Mouse (Mus musculus): Measurements from ENCODE around the gene Stk11. TPM values are rescaled to one million over a fixed set of nuclear protein-coding genes. Genes with fewer than 3 reads are reported as not detected.

Stk11 gene
- polyA plus RNA-seq, 2 experiments = 17.4 to 88.8 TPM

- Histone ChIP-seq H3K4me3 (ENCODE audit: insufficient read depth in 1 of 2, low read depth in 2 of 2, low read length in 2 of 2) (peak overlapping the region; percentile 60), H3K4me2 (ENCODE audit: low read depth) (peak overlapping the region; percentile 75), H3K27me3 (ENCODE audit: control insufficient read depth, insufficient read depth, low read length) (no peaks in the 10 kb centered on the region), H3K36me3 (replicated peaks; ENCODE audit: control insufficient read depth, insufficient read depth, low read depth) (peaks cover 28% of the 10 kb centered on the region), H3K27ac (peak overlapping the region; percentile 69), H3K4me1 (replicated peaks; ENCODE audit: control insufficient read depth in 2 of 2, insufficient read depth in 2 of 2, low read length in 1 of 2) (peaks cover 39 to 41% of the 10 kb centered on the region in 2 experiments), H3K9me3 (ENCODE audit: control insufficient read depth, low read length) (no peaks in the 10 kb centered on the region), H3K9ac (replicated peaks) (peak overlapping the region; percentile 62)
- WGBS (ENCODE audit: insufficient replicate concordance) = under 1% methylated on average over 55 of the region's 55 CpGs
- peak; percentile 83 for ATAC-seq (ENCODE audit: insufficient read depth)
- DNase-seq (ENCODE audit: low read depth in 3 of 3, low spot score in 3 of 3) = peak; percentile 96 to 97 (median 97)
- TF ChIP-seq EP300 (IDR thresholded peaks at IDR 0.05; ENCODE audit: low read depth) (0 out of 2 replicates have a peak, but pooled peaks have one; percentile 13), CTCF (IDR thresholded peaks at IDR 0.05; ENCODE audit: low read depth) (peak; percentile 18; the same call in 1 of the 2 replicates)
Observed at GRCm38 (mm10) chr10:80159561-80160454, 44.2 kb downstream of the Stk11 start.

GRCm38 (mm10) chr10:80160455-80161371, 45.1 kb downstream of the Stk11 start:
- DNase-seq (ENCODE audit: low read depth in 3 of 3, low spot score in 3 of 3) (peak in 1 of 3 experiments; percentile 73), ATAC-seq (ENCODE audit: insufficient read depth) (peak; percentile 27; the same call in 1 of the 2 replicates)
- H3K9me3 ChIP-seq (ENCODE audit: control insufficient read depth, low read length) = no peaks in the 10 kb centered on the region
- WGBS (ENCODE audit: insufficient replicate concordance) = 1% methylated on average over 33 of the region's 33 CpGs
- no peaks in the 10 kb centered on the region for H3K27me3 ChIP-seq (ENCODE audit: control insufficient read depth, insufficient read depth, low read length)
- H3K4me3 ChIP-seq (ENCODE audit: insufficient read depth in 1 of 2, low read depth in 2 of 2, low read length in 2 of 2) = peak overlapping the region; percentile 51 to 60
- TF ChIP-seq EP300 (IDR thresholded peaks at IDR 0.05; ENCODE audit: low read depth) = no peak
- peak; percentile 31 for TF ChIP-seq CTCF (IDR thresholded peaks at IDR 0.05; ENCODE audit: low read depth)
- peak overlapping the region; percentile 63 for H3K27ac ChIP-seq
- peaks cover 19% of the 10 kb centered on the region for H3K36me3 ChIP-seq (replicated peaks; ENCODE audit: control insufficient read depth, insufficient read depth, low read depth)
- H3K9ac ChIP-seq (replicated peaks) = peak overlapping the region; percentile 62
- peak overlapping the region; percentile 75 for H3K4me2 ChIP-seq (ENCODE audit: low read depth)
- peaks cover 45 to 47% of the 10 kb centered on the region in 2 experiments for H3K4me1 ChIP-seq (replicated peaks; ENCODE audit: control insufficient read depth in 2 of 2, insufficient read depth in 2 of 2, low read length in 1 of 2)

GRCm38 (mm10) chr10:80161522-80162242, 46.1 kb downstream of the Stk11 start:
- Histone ChIP-seq H3K4me3 (ENCODE audit: insufficient read depth in 1 of 2, low read depth in 2 of 2, low read length in 2 of 2) (peak overlapping the region in 1 of 2 experiments; percentile 60; a peak in 2 of 4 replicates), H3K4me2 (ENCODE audit: low read depth) (peak overlapping the region; percentile 75), H3K9ac (replicated peaks) (peak overlapping the region; percentile 62), H3K27ac (peak overlapping the region; percentile 63), H3K27me3 (ENCODE audit: control insufficient read depth, insufficient read depth, low read length) (no peaks in the 10 kb centered on the region), H3K9me3 (ENCODE audit: control insufficient read depth, low read length) (no peaks in the 10 kb centered on the region), H3K36me3 (replicated peaks; ENCODE audit: control insufficient read depth, insufficient read depth, low read depth) (peaks cover 9% of the 10 kb centered on the region), H3K4me1 (replicated peaks; ENCODE audit: control insufficient read depth in 2 of 2, insufficient read depth in 2 of 2, low read length in 1 of 2) (peaks cover 47 to 51% of the 10 kb centered on the region in 2 experiments)
- WGBS (ENCODE audit: insufficient replicate concordance) = 35% methylated on average over 7 of the region's 7 CpGs
- TF ChIP-seq EP300 (IDR thresholded peaks at IDR 0.05; ENCODE audit: low read depth) (no peak), CTCF (IDR thresholded peaks at IDR 0.05; ENCODE audit: low read depth) (no peak)
- ATAC-seq (ENCODE audit: insufficient read depth) (no peak), DNase-seq (ENCODE audit: low read depth in 3 of 3, low spot score in 3 of 3) (no peak)

GRCm38 (mm10) chr10:80162243-80162608, 46.6 kb downstream of the Stk11 start:
- H3K4me1 ChIP-seq (replicated peaks; ENCODE audit: control insufficient read depth in 2 of 2, insufficient read depth in 2 of 2, low read length in 1 of 2) = peaks cover 53 to 56% of the 10 kb centered on the region in 2 experiments
- no peak overlapping the region for H3K9ac ChIP-seq (replicated peaks)
- no peaks in the 10 kb centered on the region for H3K27me3 ChIP-seq (ENCODE audit: control insufficient read depth, insufficient read depth, low read length)
- no peaks in the 10 kb centered on the region for H3K9me3 ChIP-seq (ENCODE audit: control insufficient read depth, low read length)
- H3K4me3 ChIP-seq (ENCODE audit: insufficient read depth in 1 of 2, low read depth in 2 of 2, low read length in 2 of 2) = no peak overlapping the region
- no peak overlapping the region; the same call in 1 of the 2 replicates for H3K4me2 ChIP-seq (ENCODE audit: low read depth)
- H3K36me3 ChIP-seq (replicated peaks; ENCODE audit: control insufficient read depth, insufficient read depth, low read depth) = peaks cover 3% of the 10 kb centered on the region
- ATAC-seq (ENCODE audit: insufficient read depth) (no peak), DNase-seq (ENCODE audit: low read depth in 3 of 3, low spot score in 3 of 3) (no peak)
- H3K27ac ChIP-seq = peak overlapping the region; percentile 3; the same call in 1 of the 2 replicates
- no peak for TF ChIP-seq CTCF (IDR thresholded peaks at IDR 0.05; ENCODE audit: low read depth)
- no peak for TF ChIP-seq EP300 (IDR thresholded peaks at IDR 0.05; ENCODE audit: low read depth)
- WGBS (ENCODE audit: insufficient replicate concordance) = 68% methylated on average over 3 of the region's 3 CpGs
